Mouse (Mus musculus) retina, postnatal 7 days (tissue): Measurements from ENCODE around the gene Ackr2.

Experiments
- DNase-seq: peaks from one replicate; pipeline ENCODE4 v3.0.0-alpha.2; 2012; ENCODE audit warnings: low read depth, low spot score

Ackr2 gene

DNA sequence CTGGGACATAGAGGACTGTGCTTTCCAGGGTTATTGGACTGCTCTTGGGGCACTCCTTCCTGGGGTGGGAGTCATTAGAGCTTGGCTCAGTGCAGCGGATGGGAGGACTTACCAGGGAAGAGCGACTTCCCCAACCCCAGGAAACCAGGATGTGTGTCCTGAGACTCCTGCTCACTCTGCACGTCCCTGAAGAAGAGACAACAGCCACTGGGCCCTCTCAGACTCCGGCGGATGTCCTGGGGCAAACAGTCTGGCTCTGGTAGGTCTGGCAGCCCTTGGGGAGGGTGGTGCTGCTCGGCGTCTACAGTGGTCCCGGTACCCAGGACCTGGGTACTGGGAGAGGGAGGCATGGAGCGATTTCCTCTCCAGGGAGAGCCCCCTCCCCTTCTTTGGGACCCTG lies at the start of gene Ackr2:
Gene Ackr2 (plus strand): TSS at position 111 of the 400 bp plus-strand sequence.
- DNase-seq: no peak

DNA sequence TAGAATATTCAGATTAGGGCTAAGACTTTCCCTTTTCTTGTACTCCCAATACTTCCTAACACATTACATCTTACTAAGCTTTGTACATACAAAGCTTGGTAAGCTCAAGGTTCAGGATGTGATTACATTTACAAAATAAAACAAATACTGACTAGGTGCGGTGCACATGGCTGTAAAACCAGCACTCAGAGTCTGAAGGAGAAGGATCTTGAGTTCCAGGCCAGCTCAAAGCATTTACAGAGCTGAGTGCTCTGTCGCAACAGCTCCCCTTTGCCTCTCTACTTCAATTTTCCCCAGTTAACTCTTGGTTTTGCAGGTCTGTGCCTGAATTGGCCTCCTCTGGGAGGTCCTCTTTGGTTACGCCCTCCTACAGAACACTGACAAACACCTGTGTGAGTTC lies 43.9 kb upstream of the Ackr2 start:
- no peak for DNase-seq

DNA sequence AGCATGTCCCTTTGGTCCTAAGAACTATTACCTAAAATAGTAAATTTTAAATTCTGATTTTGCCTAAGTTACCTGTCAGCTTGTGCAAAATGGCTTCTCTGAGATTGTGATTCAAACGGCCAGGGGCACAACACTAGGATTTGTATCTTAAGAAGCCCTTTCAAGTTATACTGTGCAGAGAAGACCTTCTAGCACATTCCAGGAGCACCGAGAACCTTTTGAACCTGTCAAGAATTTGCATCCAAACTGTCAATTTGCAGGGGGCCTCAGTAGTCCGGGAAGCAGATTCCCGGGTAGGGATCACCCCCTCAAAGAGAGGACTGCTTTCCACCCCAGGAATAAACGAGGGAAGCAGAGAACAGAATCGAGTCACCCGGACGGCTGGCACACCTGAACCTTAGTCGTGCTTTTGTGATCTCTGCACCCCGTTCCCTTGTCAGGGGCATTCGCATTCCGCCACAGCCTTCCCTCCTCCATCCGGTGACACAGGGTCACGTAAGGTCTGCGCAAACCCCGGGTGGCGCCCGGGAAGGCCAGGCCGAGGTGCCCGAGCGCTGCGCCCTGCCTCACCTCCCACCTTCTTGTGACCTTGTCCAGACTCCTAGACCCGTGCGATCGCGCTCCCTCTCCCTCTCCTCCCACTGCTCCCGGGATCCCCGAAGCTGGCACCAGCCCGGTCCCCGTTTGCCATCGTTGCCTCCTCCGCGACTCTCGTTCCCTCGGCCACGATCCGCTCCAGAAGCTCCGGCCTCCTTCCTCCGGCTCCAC lies 41.3 kb upstream of the Ackr2 start:
- DNase-seq: no peak

DNA sequence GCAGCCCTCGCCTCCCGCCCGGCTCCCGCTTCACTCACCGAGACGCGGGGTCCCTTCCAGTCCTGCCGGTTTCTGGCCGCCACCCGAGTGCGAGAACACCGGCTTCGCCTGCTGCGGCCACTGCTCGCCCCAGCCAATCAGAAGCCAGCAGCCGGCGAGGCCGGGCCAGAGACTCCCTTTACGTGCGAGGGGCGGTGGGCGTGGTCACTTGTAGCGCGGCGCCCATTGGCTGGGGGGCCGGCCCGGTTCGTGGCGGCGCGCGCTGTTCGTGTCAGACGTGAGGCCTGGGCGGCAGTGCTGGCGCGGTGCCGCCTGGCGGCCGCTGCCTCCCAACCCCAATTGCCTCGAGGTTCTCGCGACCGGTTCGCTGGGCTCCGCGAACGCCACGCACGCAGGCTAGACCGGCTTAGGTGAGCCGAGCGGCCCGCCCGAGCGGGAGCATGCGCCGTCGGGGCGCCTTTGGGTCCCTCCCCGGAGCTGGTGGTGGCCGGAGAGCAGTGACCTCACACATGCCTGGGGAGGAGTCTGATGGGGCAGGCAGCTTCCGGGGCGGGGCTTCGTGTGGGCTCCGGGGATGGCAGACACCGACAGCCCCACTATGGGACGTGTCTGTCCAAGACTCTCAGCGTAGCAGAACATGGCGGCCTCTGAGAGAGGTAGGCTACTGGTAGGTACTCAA lies 40.5 kb upstream of the Ackr2 start:
- peak; percentile 94 for DNase-seq

DNA sequence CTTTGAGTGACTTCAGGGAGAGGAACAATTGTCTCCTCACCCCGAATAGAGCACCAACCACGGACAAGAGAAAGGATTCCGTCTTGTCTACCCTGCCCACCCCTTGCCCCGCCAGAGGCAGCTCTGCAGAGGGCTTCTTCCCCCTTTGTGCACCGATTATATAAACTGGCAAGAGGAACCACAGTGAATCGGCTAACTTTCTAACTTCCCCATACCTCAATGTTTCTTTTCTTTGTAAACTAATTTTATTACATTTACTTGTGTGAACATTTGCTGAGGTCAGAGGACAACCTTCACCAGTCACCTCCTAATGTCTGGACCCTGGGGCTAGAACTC lies 40.0 kb upstream of the Ackr2 start, which contains the start of gene Higd1a:
Gene Higd1a (minus strand): TSS at position 210 of the 336 bp plus-strand sequence.
- DNase-seq: no peak

DNA sequence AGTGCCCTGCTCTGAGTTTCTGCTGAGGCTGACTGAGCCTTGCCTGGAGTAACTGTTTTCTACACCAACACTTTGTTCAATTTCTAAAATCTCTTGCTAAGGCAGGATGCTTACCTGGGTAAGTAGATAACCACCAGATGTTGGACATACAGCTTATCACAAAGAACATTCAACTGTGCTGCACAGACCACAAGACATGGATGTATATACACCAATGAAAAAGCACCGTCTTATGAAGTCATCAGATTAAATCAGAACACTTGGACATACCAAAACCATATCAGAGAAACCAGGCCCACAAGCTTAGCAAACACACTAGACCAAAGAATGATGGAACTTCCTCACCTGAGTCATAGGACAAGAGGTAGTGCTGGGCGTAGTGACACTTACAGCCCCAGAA lies 38.8 kb upstream of the Ackr2 start:
- DNase-seq: no peak

DNA sequence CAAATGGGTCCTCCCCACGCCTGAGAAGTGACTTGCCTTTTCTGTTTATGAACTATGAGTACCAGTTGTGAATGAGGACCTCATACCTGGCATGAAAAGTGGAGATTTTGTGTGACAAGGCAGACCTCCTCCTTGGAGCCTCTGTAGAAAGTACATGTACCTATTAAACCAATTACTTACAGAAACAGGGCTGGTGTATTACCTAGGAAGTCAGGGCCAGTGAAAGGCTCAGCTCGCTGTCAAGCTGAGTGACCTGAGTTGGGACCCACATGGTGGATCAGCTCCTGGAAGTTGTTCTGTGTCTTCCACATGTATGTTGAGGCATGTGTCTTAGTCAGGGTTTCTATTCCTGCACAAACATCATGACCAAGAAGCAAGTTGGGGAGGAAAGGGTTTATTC lies 37.2 kb upstream of the Ackr2 start:
- no peak for DNase-seq

DNA sequence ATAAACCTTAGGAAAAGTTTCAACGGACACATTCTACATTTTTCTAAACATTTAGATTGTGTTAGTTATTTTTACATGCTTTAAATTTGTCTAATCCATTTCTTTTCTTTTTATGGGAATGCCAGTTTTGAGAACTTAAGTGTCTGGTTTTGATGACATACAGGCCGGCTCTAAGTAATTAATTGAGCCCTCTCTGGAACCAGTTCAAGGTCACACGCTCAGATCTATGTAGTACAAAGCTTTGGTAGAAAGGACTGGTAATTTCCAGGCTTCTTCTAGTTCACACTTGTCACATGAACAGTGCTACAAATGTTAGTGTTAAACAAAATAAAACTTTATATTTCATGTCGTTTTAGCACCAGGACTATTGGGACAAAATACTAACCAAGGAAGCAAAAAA lies 33.3 kb upstream of the Ackr2 start:
- DNase-seq: no peak

DNA sequence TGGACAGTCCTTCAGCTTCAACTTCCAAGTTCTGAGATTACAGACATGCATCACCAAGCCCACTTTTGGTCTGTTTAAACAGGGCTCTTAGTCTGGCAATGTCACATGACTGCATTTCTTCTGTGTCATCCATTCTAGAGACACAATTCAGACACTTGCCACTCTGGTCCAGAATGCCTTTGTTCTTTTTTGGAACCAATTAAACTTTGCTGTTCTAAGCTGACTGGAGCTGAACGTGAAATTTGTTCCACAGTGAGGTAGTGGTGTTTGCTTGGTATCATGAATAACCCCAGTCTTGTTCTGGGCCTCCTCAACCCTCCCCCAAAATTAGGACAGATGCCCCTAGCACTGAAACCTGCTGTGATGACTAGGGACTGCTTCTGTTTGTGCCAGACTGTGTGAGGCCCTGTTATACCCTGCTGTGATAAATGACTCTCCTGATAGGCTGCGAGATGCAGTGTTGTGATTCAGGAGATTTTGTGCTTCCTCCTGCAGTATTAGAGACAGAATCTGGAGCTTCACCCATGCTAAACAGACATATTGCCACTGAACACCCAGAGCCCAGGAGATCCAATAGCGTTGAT lies 32.6 kb upstream of the Ackr2 start:
- DNase-seq: no peak

DNA sequence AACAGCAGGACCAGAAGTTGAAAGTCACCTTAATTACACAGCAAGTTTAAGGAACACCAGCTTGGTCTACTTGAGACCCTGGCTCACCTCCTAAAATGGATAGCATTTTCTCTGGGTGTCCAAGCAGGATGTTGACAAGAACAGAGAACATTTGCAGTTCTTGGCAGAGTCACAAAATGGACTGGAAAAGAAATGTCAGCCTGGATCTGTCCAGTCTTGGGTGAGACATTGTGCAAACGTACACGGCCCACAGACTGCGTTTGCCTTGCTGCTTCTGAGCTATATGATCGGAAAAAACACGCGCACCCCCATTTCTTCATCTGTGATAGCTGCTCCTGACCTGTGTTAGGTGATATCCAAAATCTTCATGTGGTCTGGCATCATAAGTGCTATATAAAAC lies 30.5 kb upstream of the Ackr2 start:
- DNase-seq: no peak

DNA sequence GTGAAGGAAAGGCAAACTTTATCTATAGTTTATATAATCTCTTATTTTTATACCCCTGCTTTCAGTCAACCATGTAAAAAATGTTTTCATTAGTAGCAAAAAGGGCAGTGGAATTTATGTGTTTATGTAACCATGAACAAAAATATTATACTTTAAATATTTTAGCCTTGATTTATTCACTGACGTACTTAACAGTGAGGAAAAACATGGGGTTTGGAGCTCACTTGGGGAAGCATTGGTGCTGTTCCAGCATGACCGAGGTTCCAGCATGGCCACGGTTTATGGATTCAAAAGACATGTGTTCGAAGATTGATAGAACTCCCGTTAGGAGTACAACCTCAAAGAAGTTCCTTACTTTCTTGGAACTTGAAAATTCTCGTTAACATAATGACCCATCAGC lies 29.9 kb upstream of the Ackr2 start:
- DNase-seq: no peak

DNA sequence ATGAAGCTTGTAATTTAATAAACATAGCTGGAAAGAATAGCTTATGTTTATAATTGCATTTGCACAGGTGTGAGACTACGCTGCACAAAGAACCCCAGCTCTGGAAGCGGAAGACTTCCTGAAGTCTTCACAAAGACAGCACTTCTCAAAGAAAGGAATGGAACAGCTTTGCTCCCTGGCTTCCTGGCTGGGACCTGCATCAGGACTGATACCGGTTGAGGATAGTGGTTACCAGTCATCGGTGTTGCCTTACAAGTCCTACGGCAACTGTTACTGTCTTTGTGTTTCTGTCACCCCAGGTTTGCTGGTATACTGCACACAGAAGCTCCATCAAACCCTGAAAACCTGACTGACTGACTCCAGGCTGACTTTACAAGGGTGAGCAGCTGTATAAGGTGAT lies 28.7 kb upstream of the Ackr2 start:
- no peak for DNase-seq

DNA sequence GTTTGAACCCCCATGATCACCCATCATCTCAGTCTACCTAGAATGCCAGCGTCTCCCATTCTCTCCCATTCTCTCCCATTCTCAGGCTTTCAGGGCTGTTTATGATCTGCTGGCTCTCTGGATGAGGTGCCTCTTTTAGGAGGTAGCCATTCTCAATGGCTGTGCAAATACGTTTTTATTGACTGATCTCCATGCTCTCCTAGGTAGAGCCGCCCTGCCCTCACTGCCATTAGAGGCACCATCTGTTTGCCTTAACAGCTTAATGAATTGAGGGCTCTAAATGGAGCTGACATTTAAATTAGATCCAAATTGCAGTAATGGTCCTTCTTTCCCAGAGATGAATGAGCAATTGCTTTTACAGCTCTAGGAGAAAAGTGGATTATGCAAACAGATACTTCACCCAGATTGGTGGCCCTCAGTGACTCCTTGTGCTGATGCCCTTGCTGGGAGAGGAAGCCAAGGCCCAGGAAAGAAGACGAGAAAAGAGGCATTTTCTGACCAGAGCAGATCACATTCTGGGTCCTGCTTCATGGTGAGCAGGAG lies 28.1 kb upstream of the Ackr2 start:
- DNase-seq: no peak

DNA sequence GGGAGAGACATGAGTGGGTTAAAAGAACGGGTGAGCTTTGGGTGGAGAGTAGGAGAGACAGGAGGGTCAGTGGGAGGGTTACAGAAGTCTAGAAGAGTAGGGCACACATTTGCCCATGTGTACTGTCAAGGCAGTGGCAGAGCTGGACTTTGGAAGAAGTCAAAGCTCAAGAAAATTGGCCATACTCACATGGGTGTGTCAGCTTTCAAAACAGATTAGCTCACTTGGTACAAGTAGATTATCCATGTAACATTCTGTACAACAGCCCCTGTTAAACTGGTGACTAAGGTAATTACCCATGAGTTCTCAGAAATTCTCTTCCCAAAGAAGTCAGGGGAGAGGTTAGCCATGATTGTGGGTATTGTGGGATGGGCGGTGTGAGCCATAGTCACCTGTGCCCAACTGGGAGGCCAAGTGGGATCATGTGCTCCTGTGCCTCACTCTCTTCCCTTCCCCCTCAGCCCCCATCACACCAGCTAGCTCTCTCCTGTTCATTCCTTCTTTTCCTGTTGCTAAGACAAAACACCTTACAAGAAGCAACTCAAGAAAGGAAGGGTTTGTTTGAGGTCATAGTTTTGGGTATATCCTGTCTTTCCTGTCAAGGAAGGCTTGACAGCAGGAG lies 26.0 kb upstream of the Ackr2 start:
- DNase-seq: no peak

DNA sequence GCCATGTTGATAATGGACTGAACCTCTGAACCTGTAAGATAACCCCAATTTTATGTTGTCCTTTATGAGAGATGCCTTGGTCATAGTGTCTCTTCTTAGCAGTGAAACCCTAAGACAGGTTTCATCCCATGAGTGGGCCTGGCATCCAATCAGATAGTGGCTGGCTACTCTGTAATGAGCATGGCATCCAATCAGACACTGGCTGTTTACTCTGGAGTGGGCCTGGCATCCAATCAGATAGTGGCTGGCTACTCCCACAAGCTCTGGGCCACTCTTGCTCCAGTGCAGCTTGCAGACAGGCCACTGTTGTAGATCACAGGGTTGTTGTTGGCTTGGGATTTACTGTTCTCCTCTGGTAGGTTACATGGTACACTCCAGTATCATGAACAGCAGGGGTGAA lies 24.6 kb upstream of the Ackr2 start:
- DNase-seq: no peak

DNA sequence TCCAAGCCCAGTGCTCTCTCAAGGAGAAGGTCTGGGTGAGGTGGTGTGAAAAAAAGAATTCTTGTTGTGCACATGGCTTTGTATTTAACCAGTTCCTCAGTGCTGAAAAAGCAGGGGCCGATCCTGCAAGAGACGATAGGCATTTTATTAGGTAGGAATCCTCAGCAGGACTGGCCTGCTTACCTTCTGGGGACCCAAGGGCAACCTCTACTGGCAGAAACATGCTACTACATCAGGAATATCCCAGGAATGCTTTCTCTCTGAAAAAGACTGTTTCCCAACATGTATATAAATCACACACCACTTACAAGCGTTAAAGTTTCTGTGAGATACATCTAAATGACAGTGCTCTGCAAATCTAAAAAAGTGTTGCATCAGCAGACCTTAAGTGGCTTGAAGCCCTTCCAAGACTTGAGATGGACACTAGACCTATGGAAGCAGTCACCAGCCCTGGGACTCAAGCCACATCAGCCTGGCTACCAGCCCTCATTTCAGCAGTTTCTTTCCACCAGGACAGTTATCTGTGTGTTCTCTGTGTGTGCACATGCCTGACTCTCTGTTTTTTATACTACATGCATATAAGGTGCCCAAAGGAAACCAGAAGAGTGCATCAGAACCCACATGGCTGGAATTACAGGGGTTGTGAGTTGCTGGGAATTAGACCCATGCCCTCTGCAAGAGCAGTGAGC lies 21.0 kb upstream of the Ackr2 start:
- DNase-seq: peak; percentile 36

DNA sequence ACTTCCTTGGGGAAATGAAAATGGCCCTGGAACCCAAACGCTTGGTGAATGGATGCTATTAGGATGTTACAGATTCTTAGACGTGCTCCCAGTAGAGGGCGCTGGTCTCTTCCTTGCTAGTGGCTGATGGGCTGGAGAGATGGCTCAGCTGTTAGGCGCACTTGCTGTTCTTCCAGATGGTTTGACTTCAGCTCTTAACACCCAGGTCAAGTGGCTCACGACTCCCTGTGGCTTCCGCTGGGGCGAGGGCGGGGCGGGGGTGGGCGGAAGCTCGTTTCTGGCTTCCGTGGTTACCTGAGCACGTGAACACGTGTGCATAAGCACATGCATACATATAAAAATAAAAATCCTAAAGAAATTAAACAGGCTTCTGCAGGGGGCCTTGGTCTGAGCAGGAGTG lies 17.3 kb upstream of the Ackr2 start:
- peak; percentile 49 for DNase-seq

DNA sequence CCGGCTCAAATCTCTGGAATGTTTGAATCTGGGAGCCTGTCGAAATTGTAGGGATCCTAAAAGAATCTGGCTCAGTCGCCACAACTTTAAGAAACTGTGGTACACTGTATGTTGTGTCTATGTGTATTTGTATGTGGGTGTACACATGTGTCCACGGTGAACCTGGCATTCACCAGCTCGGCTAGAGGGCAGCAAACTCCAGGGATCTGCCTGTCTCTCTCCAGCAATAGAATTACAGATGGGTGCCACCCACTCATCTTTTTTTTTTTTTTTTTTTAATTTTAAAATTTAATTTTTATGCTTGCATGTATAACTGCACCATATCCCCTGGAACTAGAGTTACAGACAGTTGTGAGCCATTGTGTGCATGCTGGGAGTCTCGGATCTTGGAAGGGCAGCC lies 16.9 kb upstream of the Ackr2 start:
- DNase-seq: no peak

DNA sequence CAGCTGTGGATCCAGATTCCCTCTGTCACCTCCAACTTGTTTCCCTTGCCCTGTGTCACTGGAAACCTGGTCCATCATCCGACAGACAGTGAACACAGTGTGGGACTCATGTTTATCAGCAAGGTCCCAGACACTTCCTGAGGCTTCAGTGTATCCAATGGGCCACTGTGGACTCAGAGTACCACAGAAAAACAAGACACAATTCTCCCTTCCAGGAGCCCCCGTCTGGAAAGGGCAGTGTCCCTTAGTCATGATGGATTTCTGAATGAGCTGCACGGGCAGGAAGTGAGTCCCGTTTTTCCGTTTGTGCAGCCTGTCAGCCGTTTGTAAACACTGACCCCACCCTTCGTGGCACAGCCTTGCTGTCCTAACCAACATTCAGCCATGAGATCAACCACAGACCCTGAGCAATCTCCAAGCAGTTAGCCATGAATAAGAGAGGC lies 16.1 kb upstream of the Ackr2 start:
- no peak for DNase-seq

DNA sequence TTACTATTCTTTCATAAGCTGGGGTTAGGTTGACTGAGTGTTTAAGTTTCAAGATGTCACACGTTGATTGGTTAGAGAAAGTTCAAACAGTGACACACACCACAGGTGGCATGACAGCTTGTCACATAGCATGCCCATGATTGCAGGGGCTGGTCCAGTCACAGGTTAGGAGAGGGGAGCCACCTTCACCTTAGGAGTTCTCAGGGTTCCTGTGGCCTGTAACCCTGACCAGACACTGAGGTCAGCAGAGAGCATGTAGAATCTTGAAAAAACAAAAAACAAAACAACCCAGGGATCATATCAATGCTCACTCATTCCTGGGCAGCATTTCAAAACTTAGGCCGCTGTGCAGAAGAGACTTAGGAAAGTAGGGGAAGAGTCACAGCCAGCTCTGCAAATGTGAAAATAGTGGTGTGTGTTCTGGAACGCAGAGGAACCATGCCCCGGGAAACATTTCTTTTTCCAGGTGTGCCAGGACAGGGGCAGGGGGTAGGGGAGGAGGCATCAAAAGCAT lies 8.2 kb upstream of the Ackr2 start:
- no peak for DNase-seq

DNA sequence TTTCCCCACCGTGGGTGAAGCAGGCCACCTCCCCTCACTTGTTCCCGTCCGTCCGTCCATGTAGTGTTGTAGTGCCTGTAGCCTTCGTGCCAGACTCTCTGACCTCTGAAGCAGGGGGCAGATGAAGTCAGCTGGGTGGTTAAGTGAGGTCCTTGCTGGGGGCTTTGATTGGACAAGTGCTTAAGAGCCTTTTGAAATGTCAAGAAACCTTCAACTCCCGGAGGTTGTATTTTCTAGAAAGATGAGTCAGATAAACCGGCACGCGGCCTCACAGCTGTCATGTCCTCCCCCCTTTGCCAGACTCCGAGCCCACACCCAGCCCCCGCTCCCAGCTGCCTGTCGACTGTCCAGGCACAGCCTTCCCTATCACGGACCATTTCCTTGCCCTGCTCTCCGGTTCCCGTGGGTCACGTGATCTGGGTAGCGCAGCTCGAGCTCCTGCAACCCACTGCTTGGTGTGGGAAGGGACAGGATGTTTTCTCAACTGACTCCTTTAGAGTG lies 7.7 kb upstream of the Ackr2 start:
- no peak for DNase-seq
